Mouse (Mus musculus) stomach, postnatal 0 days (tissue): ENCODE results near the gene Gm28308.

Experiments
- CTCF ChIP-seq: IDR thresholded peaks from 2 replicates; pipeline ENCODE4 v1.5.1; 2016; ENCODE audit warnings: antibody characterized with exemption, low read depth, mild to moderate bottlenecking, moderate library complexity
- EP300 ChIP-seq: optimal IDR thresholded peaks from 2 replicates; pipeline ENCODE3; 2016; ENCODE audit warnings: antibody characterized with exemption

DNA sequence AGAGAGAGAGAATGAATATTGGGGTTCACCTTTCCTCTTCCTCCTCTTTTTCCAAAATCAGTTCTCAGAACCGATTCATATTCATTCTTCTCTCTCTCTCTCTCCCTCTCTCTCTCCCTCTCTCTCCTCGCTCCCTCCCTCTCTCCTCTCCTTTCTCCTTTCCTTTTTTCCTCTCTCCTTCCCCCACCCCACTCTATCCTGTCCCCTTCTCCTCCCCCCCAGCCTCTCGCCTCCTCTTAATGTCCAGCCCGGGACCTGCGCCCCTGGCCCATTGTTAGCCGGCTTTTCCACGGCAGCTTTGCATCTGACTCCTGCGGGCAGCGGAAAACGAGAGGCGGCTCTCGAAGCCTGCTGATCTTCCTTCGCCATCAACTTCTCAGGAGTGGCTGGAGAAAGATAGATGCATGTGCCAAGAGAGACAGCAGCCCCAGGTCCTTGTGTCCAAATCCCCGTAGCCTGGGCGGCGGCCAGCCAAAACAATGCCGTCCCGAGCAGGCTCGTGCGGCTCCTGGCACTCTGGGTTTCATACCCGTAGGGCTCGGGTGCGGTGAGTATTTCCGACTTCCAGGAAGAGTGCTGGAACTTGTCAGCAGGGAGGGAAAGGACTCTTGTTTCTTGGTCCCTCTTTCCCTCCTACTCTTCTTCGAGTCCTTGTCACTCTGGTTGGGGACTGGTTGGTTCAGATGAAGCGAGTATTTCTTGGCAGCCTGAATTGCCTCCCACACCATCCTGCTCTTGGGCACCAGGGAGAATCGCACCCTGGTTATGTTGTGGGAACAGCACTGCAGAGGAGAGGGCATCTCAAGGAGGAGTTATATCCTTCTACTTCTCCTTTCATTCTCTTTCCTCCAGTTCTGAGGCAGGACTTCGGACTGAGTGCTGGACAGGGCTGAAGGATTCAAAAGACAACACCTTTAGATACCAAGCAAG, 47.4 kb downstream of the Gm28308 start:
- no peak for TF ChIP-seq CTCF
- TF ChIP-seq EP300: no peak
